In the genomic region with DNA sequence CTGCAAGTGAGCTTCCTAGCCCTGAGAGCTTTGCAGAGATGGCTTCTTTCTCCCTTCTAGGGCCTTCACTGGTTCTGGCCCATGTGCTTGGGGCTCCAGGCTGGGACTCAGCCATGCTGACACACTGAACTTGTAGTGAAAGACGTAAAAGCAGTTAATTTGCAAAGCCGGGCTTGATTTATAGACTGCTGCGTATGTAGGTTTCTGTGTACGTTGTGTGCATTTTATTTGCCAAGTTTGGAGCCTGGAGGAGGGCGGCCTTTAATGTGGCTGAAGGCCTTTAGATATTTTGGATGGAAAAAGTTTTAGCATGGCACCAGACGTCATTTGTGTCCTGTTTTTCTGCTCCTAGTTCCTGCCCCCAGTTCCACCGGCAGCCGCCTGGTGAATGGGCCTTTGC, we compare ENCODE assay signal across 13 mouse cellular contexts. TPM values are rescaled to one million over a fixed set of nuclear protein-coding genes. Genes with fewer than 3 reads are reported as not detected.
DNase-seq lines count a peak whose midpoint lies in the region; ATAC-seq and TF ChIP-seq lines count a peak whose summit lies in the region.
"Had no signal": no experiment of that assay in that cellular context is flagged by ENCODE, and none has a peak within 500 bp of the region (broad histone marks: within the 10 kb centered on the region; RNA-seq: fewer than 3 reads in every experiment).

No protein-coding gene starts in this region.

- H3K27ac ChIP-seq in heart, embryonic 12.5 days (ENCODE audit: poor library complexity, severe bottlenecking) = peak overlapping the region; percentile 75
- H3K27ac ChIP-seq in kidney, postnatal 0 days = 0 out of 2 replicates have a peak overlapping the region, but pooled peaks have one; percentile 10
- H3K27ac ChIP-seq in embryonic facial prominence, embryonic 15.5 days (replicated peaks) = peak overlapping the region; percentile 95
- H3K27ac ChIP-seq in liver, embryonic 16.5 days (ENCODE audit: low read length) = peak overlapping the region; percentile 34

- H3K9me3 ChIP-seq in heart, embryonic 12.5 days (replicated peaks) = no peaks in the 10 kb centered on the region
- no peaks in the 10 kb centered on the region for H3K9me3 ChIP-seq in kidney, postnatal 0 days (replicated peaks; ENCODE audit: low read length)
- H3K9me3 ChIP-seq in embryonic facial prominence, embryonic 15.5 days (replicated peaks) = no peaks in the 10 kb centered on the region
- H3K9me3 ChIP-seq in liver, embryonic 16.5 days (replicated peaks; ENCODE audit: control insufficient read depth, low read length) = no peaks in the 10 kb centered on the region

- WGBS in heart, embryonic 12.5 days = 53% methylated on average over 8 of the region's 8 CpGs
- 47% methylated on average over 8 of the region's 8 CpGs for WGBS in kidney, postnatal 0 days
- 52% methylated on average over 8 of the region's 8 CpGs for WGBS in embryonic facial prominence, embryonic 15.5 days
- 71% methylated on average over 8 of the region's 8 CpGs for WGBS in liver, embryonic 16.5 days (ENCODE audit: insufficient replicate concordance)

- no peak for TF ChIP-seq CTCF in kidney, postnatal 0 days (IDR thresholded peaks at IDR 0.05; ENCODE audit: low read depth)

- peak overlapping the region; percentile 10; the same call in 1 of the 2 replicates for H3K9ac ChIP-seq in heart, embryonic 12.5 days
- H3K9ac ChIP-seq in kidney, postnatal 0 days (ENCODE audit: low read depth, low read length) = no peak overlapping the region
- H3K9ac ChIP-seq in embryonic facial prominence, embryonic 15.5 days = no peak overlapping the region
- no peak overlapping the region for H3K9ac ChIP-seq in liver, embryonic 16.5 days (ENCODE audit: low read depth, low read length)

- no peak for ATAC-seq in heart, embryonic 12.5 days (ENCODE audit: insufficient number of reproducible peaks, low FRiP score)
- no peak for ATAC-seq in kidney, postnatal 0 days (replicated peaks; ENCODE audit: low FRiP score, low read depth)
- ATAC-seq in embryonic facial prominence, embryonic 15.5 days (ENCODE audit: insufficient number of reproducible peaks, low FRiP score, low TSS enrichment, low read depth) = no peak
- ATAC-seq in liver, embryonic 16.5 days (ENCODE audit: low read depth) = no peak

- H3K36me3 ChIP-seq in heart, embryonic 12.5 days = peaks cover 8% of the 10 kb centered on the region
- H3K36me3 ChIP-seq in kidney, postnatal 0 days (ENCODE audit: insufficient read depth, low read length) = peaks cover 13% of the 10 kb centered on the region
- H3K36me3 ChIP-seq in embryonic facial prominence, embryonic 15.5 days = peaks cover 17% of the 10 kb centered on the region
- no peaks in the 10 kb centered on the region for H3K36me3 ChIP-seq in liver, embryonic 16.5 days (ENCODE audit: control insufficient read depth, insufficient read depth)

- H3K27me3 ChIP-seq in heart, embryonic 12.5 days (replicated peaks) = no peaks in the 10 kb centered on the region
- H3K27me3 ChIP-seq in kidney, postnatal 0 days (ENCODE audit: insufficient read depth, low read length) = no peaks in the 10 kb centered on the region
- H3K27me3 ChIP-seq in embryonic facial prominence, embryonic 15.5 days = no peaks in the 10 kb centered on the region
- no peaks in the 10 kb centered on the region for H3K27me3 ChIP-seq in liver, embryonic 16.5 days (ENCODE audit: control insufficient read depth, insufficient read depth, low read depth, low read length)

- no peak for DNase-seq in heart, adult 11 months
- peak; percentile 58 for DNase-seq in kidney, postnatal 0 days (ENCODE audit: low spot score)
- DNase-seq in kidney, postnatal 36 days = no peak
- no peak for DNase-seq in adipocyte (ENCODE audit: low spot score)
- DNase-seq in spleen, postnatal 10 days (ENCODE audit: low spot score in 2 of 2) = no peak
- DNase-seq: adrenal gland, postnatal 36 days; cerebellum, adult 11 months; layer of hippocampus, adult 9-11 months; thymus, postnatal 25 days had no signal

- H3K4me3 ChIP-seq in heart, embryonic 12.5 days = no peak overlapping the region
- H3K4me3 ChIP-seq in kidney, postnatal 0 days (replicated peaks; ENCODE audit: low read depth, low read length) = no peak overlapping the region
- H3K4me3 ChIP-seq in embryonic facial prominence, embryonic 15.5 days (replicated peaks) = no peak overlapping the region
- no peak overlapping the region for H3K4me3 ChIP-seq in liver, embryonic 16.5 days (ENCODE audit: low read depth, low read length)

- no peak overlapping the region for H3K4me2 ChIP-seq in heart, embryonic 12.5 days
- H3K4me2 ChIP-seq in kidney, postnatal 0 days (ENCODE audit: low read length) = no peak overlapping the region
- no peak overlapping the region for H3K4me2 ChIP-seq in embryonic facial prominence, embryonic 15.5 days (replicated peaks)
- H3K4me2 ChIP-seq in liver, embryonic 16.5 days (ENCODE audit: low read depth, low read length) = no peak overlapping the region

- H3K4me1 ChIP-seq in heart, embryonic 12.5 days (replicated peaks) = peaks cover 71% of the 10 kb centered on the region
- peaks cover 24% of the 10 kb centered on the region for H3K4me1 ChIP-seq in kidney, postnatal 0 days (replicated peaks; ENCODE audit: insufficient read depth, low read length)
- peaks cover 60% of the 10 kb centered on the region for H3K4me1 ChIP-seq in embryonic facial prominence, embryonic 15.5 days
- peaks cover 21% of the 10 kb centered on the region for H3K4me1 ChIP-seq in liver, embryonic 16.5 days (ENCODE audit: control insufficient read depth, low read depth, low read length)

RNA-seq across cellular contexts. Expression of gene Mrpl23, which starts 7.3 kb away (rescaled TPM):
- 12.0 and 15.2 TPM in 2 replicates for polyA plus RNA-seq in heart, embryonic 12.5 days (2016; fragmentation: Nextera tagmentation; extraction: Ambion mirVana)
- polyA plus RNA-seq in kidney, postnatal 0 days (2015; fragmentation: Nextera tagmentation; extraction: Ambion mirVana) = 21.3 and 22.6 TPM in 2 replicates
- 28.5 and 32.7 TPM in 2 replicates for polyA plus RNA-seq in embryonic facial prominence, embryonic 15.5 days (2015; fragmentation: Nextera tagmentation; extraction: Ambion mirVana)
- polyA plus RNA-seq in liver, embryonic 16.5 days (2015; fragmentation: Nextera tagmentation; extraction: Ambion mirVana) = 10.9 and 11.4 TPM in 2 replicates

RNA-seq across cellular contexts. Expression of gene Tnnt3, which starts 41.2 kb away (rescaled TPM):
- polyA plus RNA-seq in heart, embryonic 12.5 days (2016; fragmentation: Nextera tagmentation; extraction: Ambion mirVana) = 6.4 and 9.3 TPM in 2 replicates
- 3.4 TPM in 2 replicates for polyA plus RNA-seq in kidney, postnatal 0 days (2015; fragmentation: Nextera tagmentation; extraction: Ambion mirVana)
- 167 and 228 TPM in 2 replicates for polyA plus RNA-seq in embryonic facial prominence, embryonic 15.5 days (2015; fragmentation: Nextera tagmentation; extraction: Ambion mirVana)
- 13.0 and 31.5 TPM in 2 replicates for polyA plus RNA-seq in liver, embryonic 16.5 days (2015; fragmentation: Nextera tagmentation; extraction: Ambion mirVana)
- polyA plus RNA-seq: liver, adult 2 months had no signal

Comparison
In these comparisons a context has a peak if more than half of its experiments do, and no peak if none do; other contexts are left out.
1. H3K27ac ChIP-seq: peak in every context shown above with its lines; median percentile 95 in embryonic facial prominence, embryonic 15.5 days; 75 in heart, embryonic 12.5 days; 34 in liver, embryonic 16.5 days; 10 in kidney, postnatal 0 days.